9 mouse cellular contexts compared by ENCODE assay signal in genomic region chr15:23035551-23036207, GRCm38 (mm10).
DNase-seq lines count a peak whose midpoint lies in the region; ATAC-seq lines count a peak whose summit lies in the region.
"Had no signal": no experiment of that assay in that cellular context is flagged by ENCODE, and none has a peak within 500 bp of the region (broad histone marks: within the 10 kb centered on the region; RNA-seq: fewer than 3 reads in every experiment).

No protein-coding gene starts in this region.

- peak; percentile 59 for ATAC-seq in heart, embryonic 11.5 days (replicated peaks; ENCODE audit: insufficient number of reproducible peaks, low FRiP score, low TSS enrichment)
- peak; percentile 36 for ATAC-seq in embryonic facial prominence, embryonic 15.5 days (ENCODE audit: insufficient number of reproducible peaks, low FRiP score, low TSS enrichment, low read depth)

- 10% methylated on average over 14 of the region's 14 CpGs for WGBS in heart, embryonic 11.5 days (ENCODE audit: insufficient replicate concordance)
- WGBS in embryonic facial prominence, embryonic 15.5 days, result 4% methylated on average over 14 of the region's 14 CpGs

- no peak overlapping the region for H3K27ac ChIP-seq in heart, embryonic 11.5 days (ENCODE audit: low read depth, low read length)
- no peak overlapping the region for H3K27ac ChIP-seq in embryonic facial prominence, embryonic 15.5 days (replicated peaks)

- no peak overlapping the region for H3K9ac ChIP-seq in heart, embryonic 11.5 days (ENCODE audit: low read depth, low read length)
- peak overlapping the region; percentile 31; the same call in 1 of the 2 replicates for H3K9ac ChIP-seq in embryonic facial prominence, embryonic 15.5 days

- H3K27me3 ChIP-seq in heart, embryonic 11.5 days (ENCODE audit: control insufficient read depth, insufficient read depth, low read length), result no peaks in the 10 kb centered on the region
- no peaks in the 10 kb centered on the region for H3K27me3 ChIP-seq in embryonic facial prominence, embryonic 15.5 days

- no peaks in the 10 kb centered on the region for H3K36me3 ChIP-seq in heart, embryonic 11.5 days (ENCODE audit: control insufficient read depth, insufficient read depth, low read length)
- H3K36me3 ChIP-seq in embryonic facial prominence, embryonic 15.5 days, result no peaks in the 10 kb centered on the region

- no peaks in the 10 kb centered on the region for H3K4me1 ChIP-seq in heart, embryonic 11.5 days (ENCODE audit: control insufficient read depth, insufficient read depth, low read length)
- peaks cover 11% of the 10 kb centered on the region; the same call in 1 of the 2 replicates for H3K4me1 ChIP-seq in embryonic facial prominence, embryonic 15.5 days

- DNase-seq in heart, postnatal 36 days, result no peak
- DNase-seq in 3T3-L1 (ENCODE audit: low read depth, low spot score), result peak; percentile 49
- DNase-seq in layer of hippocampus, adult 9-10 months (ENCODE audit: low spot score), result peak; percentile 20
- peak; percentile 64 for DNase-seq in neural tube, embryonic 10.5 days (ENCODE audit: extremely low spot score, low spot score)
- DNase-seq in gastrocnemius, adult 8-10 months (ENCODE audit: low spot score in 2 of 2), result no peak
- DNase-seq in thymus, postnatal 25 days, result no peak

- peak overlapping the region; percentile 42 for H3K4me3 ChIP-seq in heart, embryonic 11.5 days (ENCODE audit: low read depth, low read length)
- H3K4me3 ChIP-seq in embryonic facial prominence, embryonic 15.5 days (replicated peaks), result peak overlapping the region; percentile 45
- H3K4me3 ChIP-seq: erythroblast, embryonic 14.5 days had no signal

- no peaks in the 10 kb centered on the region for H3K9me3 ChIP-seq in heart, embryonic 11.5 days (replicated peaks; ENCODE audit: control insufficient read depth, low read length)
- no peaks in the 10 kb centered on the region for H3K9me3 ChIP-seq in embryonic facial prominence, embryonic 15.5 days (replicated peaks)

- H3K4me2 ChIP-seq in heart, embryonic 11.5 days, result peak overlapping the region; percentile 84
- peak overlapping the region; percentile 73 for H3K4me2 ChIP-seq in embryonic facial prominence, embryonic 15.5 days (replicated peaks)

- intact Hi-C loops in heart, postnatal 36 days (cut with DNase I), result no loop called here

Comparison
In these comparisons a context has a peak if more than half of its experiments do, and no peak if none do; other contexts are left out.
1. DNase-seq: peak in 3T3-L1 (single experiment), layer of hippocampus, adult 9-10 months (single experiment) and neural tube, embryonic 10.5 days (single experiment); none in heart, postnatal 36 days (0 of 2), gastrocnemius, adult 8-10 months (0 of 2) and thymus, postnatal 25 days (single experiment).